Mouse (Mus musculus) frontal cortex, adult (tissue): ENCODE measurements around the gene Ddx23.

Experiments used
- ATAC-seq: cut with Nextera tagmentation; 2 replicates; pipeline ENCODE4 v1.9.2; 2017; ENCODE audit warnings: mild to moderate bottlenecking, moderate library complexity, mixed read lengths; ENCODE audit not compliant: low TSS enrichment

Gene Ddx23

GRCm38 (mm10) chr15:98608784-98609250, 53.9 kb downstream of the Ddx23 start:
- ATAC-seq: 0 out of 2 replicates have a peak, but pooled peaks have one; percentile 17

GRCm38 (mm10) chr15:98608058-98608783, 54.5 kb downstream of the Ddx23 start:
- ATAC-seq: no peak

GRCm38 (mm10) chr15:98607557-98607956, 55.1 kb downstream of the Ddx23 start:
- ATAC-seq: no peak

- no peak for ATAC-seq
These were observed 56.0 kb downstream of the Ddx23 start for GRCm38 (mm10) chr15:98606739-98607138.

GRCm38 (mm10) chr15:98606051-98606536, 56.6 kb downstream of the Ddx23 start:
- no peak for ATAC-seq

GRCm38 (mm10) chr15:98604041-98604575, 58.6 kb downstream of the Ddx23 start:
- no peak for ATAC-seq

GRCm38 (mm10) chr15:98602921-98603458, 59.7 kb downstream of the Ddx23 start:
- no peak for ATAC-seq

GRCm38 (mm10) chr15:98602191-98602881, 60.4 kb downstream of the Ddx23 start:
- peak; percentile 43; the same call in 1 of the 2 replicates for ATAC-seq

GRCm38 (mm10) chr15:98601832-98602190, 60.9 kb downstream of the Ddx23 start:
- no peak for ATAC-seq

- peak; percentile 34; the same call in 1 of the 2 replicates for ATAC-seq
These were observed 62.5 kb downstream of the Ddx23 start for GRCm38 (mm10) chr15:98600036-98600709.

GRCm38 (mm10) chr15:98596609-98597008, 66.1 kb downstream of the Ddx23 start:
- ATAC-seq: no peak
